Mouse (Mus musculus) myocyte (in vitro differentiated cells): ENCODE results near the gene Aqp2. TPM values are rescaled to one million over a fixed set of nuclear protein-coding genes. Genes with fewer than 3 reads are reported as not detected.

Experiments used
- H3K27me3 ChIP-seq: one replicate; pipeline ENCODE4 v1.6.1; 2011; ENCODE audit not compliant: control insufficient read depth, insufficient read depth, insufficient read length
- H3K36me3 ChIP-seq: one replicate; pipeline ENCODE4 v1.6.1; 2011; ENCODE audit not compliant: control insufficient read depth, insufficient read depth
- H3K4me2 ChIP-seq: one replicate; pipeline ENCODE4 v1.6.1; 2011; ENCODE audit warnings: low read depth, control low read depth
- H3K4me3 ChIP-seq: one replicate; pipeline ENCODE4 v1.5.1; 2011; ENCODE audit warnings: mild to moderate bottlenecking, control low read depth, moderate library complexity
- H3K79me2 ChIP-seq: one replicate; pipeline ENCODE4 v1.6.1; 2011; ENCODE audit not compliant: control insufficient read depth, insufficient read depth
- H3ac ChIP-seq: one replicate; pipeline ENCODE4 v1.6.1; 2011; ENCODE audit not compliant: control insufficient read depth, insufficient read length
- CEBPB ChIP-seq: IDR thresholded peaks from 2 replicates; pipeline ENCODE4 v1.6.1; 2011; ENCODE audit warnings: mild to moderate bottlenecking, moderate library complexity; ENCODE audit not compliant: poor library complexity, insufficient read depth, severe bottlenecking
- E2F4 ChIP-seq: IDR thresholded peaks from one replicate; pipeline ENCODE4 v1.6.1; 2011; ENCODE audit warnings: mild to moderate bottlenecking, control low read depth, moderate library complexity; ENCODE audit not compliant: insufficient read depth
- MAX ChIP-seq: IDR thresholded peaks from one replicate; pipeline ENCODE4 v1.6.1; 2011; ENCODE audit warnings: low read depth, mild to moderate bottlenecking, control low read depth
- MYOD1 ChIP-seq, 3 experiments: IDR thresholded peaks; one replicate each; pipeline ENCODE4 v1.6.1; 2011; ENCODE audit warnings: control low read depth in 2 of 3, low read depth in 2 of 3, mild to moderate bottlenecking in 2 of 3, moderate library complexity in 1 of 3; ENCODE audit not compliant: insufficient read length in 2 of 3, control insufficient read depth in 1 of 3
- MYOG ChIP-seq, 3 experiments: IDR thresholded peaks; one replicate each; pipeline ENCODE4 v1.6.1; 2011; ENCODE audit warnings: control low read depth in 2 of 3, low read depth in 2 of 3, mild to moderate bottlenecking in 2 of 3; ENCODE audit not compliant: insufficient read length in 2 of 3, control insufficient read depth in 1 of 3, insufficient read depth in 1 of 3
- POLR2A ChIP-seq: IDR thresholded peaks from one replicate; pipeline ENCODE4 v1.6.1; 2011; ENCODE audit warnings: low read depth, mild to moderate bottlenecking, control low read depth, moderate library complexity; ENCODE audit not compliant: insufficient read length
- POLR2AphosphoS2 ChIP-seq: IDR thresholded peaks from one replicate; pipeline ENCODE4 v1.6.1; 2011; ENCODE audit warnings: low read depth, control low read depth; ENCODE audit not compliant: insufficient read length
- REST ChIP-seq: IDR thresholded peaks from one replicate; pipeline ENCODE4 v1.6.1; 2011; ENCODE audit warnings: mild to moderate bottlenecking, control low read depth, moderate library complexity; ENCODE audit not compliant: insufficient read depth, insufficient read length
- SRF ChIP-seq: IDR thresholded peaks from one replicate; pipeline ENCODE4 v1.6.1; 2011; ENCODE audit warnings: low read depth; ENCODE audit not compliant: control insufficient read depth, insufficient read length
- TCF12 ChIP-seq: IDR thresholded peaks from one replicate; pipeline ENCODE4 v1.6.1; 2011; ENCODE audit warnings: mild to moderate bottlenecking, control low read depth; ENCODE audit not compliant: poor library complexity, insufficient read depth, severe bottlenecking
- TCF3 ChIP-seq: IDR thresholded peaks from one replicate; pipeline ENCODE4 v1.6.1; 2011; ENCODE audit warnings: low read depth, control low read depth; ENCODE audit not compliant: insufficient read length
- USF1 ChIP-seq: IDR thresholded peaks from one replicate; pipeline ENCODE4 v1.6.1; 2011; ENCODE audit warnings: low read depth, mild to moderate bottlenecking, control low read depth, moderate library complexity
- polyA plus RNA-seq: library from polyadenylated mRNA; unstranded; fragments of >200 nt; fragmentation: generic; extraction: Trizol; gene quantifications from one replicate; pipeline ENCODE4 v1.2.1, GENCODE M21; 2012; ENCODE audit warnings: missing spikeins

Aqp2 gene
- polyA plus RNA-seq, 1 experiment: 0.02 TPM

DNA sequence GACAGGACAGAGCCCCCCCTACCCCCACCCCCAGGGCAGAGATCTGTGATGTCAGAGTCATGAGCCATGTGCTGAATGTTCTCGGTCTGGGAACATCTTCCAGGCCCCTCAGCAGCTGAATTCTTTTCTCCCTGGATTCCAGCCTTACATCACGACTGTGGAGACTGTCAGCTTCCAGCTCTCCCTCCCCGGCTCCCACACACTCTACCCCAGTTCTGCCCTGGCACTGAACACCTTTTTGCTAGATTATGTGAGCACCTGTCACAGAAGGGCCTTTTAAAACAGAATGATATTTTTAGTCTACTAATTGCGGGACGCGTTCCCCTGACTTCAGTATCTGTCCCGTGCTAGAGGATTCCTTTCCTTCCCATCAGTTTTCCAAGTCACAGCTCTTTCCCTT is 32.7 kb downstream of the Aqp2 start:
- Histone ChIP-seq H3K27me3 (no peaks in the 10 kb centered on the region), H3ac (no peak overlapping the region), H3K79me2 (no peaks in the 10 kb centered on the region), H3K36me3 (no peaks in the 10 kb centered on the region), H3K4me3 (no peak overlapping the region), H3K4me2 (no peak overlapping the region)
- TF ChIP-seq POLR2A (no peak), TCF3 (no peak), E2F4 (no peak), CEBPB (no peak), MAX (no peak), SRF (no peak), POLR2AphosphoS2 (no peak), USF1 (no peak), REST (no peak)

DNA sequence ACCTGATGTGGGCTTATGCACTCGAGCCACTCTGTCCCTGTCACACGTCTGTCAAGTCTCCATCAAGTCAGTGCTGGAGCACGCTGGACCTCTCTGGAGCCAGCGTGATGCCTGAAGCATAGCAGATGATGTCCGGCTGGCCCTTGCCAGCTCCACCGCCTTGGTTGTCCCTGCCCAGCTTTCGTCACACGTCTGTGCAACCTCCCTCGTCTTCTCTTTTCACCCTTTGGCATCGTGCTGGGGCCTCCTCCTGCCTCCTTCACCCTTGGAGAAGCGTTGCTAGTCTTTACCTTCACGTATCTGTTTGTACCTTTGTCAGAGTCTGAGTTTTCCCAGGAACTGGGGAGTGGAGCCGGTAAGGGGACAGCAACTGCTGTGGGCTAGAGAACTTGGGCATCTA is 35.4 kb downstream of the Aqp2 start:
- Histone ChIP-seq H3K27me3 (no peaks in the 10 kb centered on the region), H3K79me2 (no peaks in the 10 kb centered on the region), H3K36me3 (no peaks in the 10 kb centered on the region), H3K4me2 (peak overlapping the region; percentile 59), H3K4me3 (no peak overlapping the region), H3ac (no peak overlapping the region)
- TF ChIP-seq TCF12 (no peak), MYOD1 (IDR thresholded peaks at IDR 0.05; ENCODE audit: control insufficient read depth in 1 of 3, insufficient read length in 2 of 3, low read depth in 2 of 3) (no peak), REST (no peak), SRF (no peak)

DNA sequence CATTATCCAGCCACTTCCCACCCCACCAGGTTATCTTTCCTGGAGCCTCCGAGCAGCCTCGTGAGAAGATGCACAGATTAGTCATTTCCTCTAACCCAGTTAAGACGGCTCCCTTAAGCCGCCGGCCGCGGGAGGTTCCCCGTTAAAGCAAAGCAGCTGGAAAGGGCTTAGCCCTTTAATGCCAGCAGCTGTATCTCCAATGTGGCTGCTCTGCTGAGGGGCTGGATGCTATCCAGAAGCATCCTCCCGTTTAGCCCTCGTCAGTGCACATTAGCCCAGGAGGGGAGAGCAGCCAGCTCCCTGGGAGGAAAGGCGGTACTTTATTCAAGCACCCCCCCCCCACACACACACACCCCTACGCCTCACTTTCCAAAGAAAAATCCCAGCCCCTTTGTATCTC is 35.9 kb downstream of the Aqp2 start:
- Histone ChIP-seq H3K79me2 (no peaks in the 10 kb centered on the region), H3ac (no peak overlapping the region), H3K4me3 (no peak overlapping the region), H3K27me3 (no peaks in the 10 kb centered on the region), H3K36me3 (no peaks in the 10 kb centered on the region), H3K4me2 (peak overlapping the region; percentile 59)
- TF ChIP-seq MYOD1 (IDR thresholded peaks at IDR 0.05; ENCODE audit: control insufficient read depth in 1 of 3, insufficient read length in 2 of 3, low read depth in 2 of 3) (peak in 2 of 3 experiments; percentile 43 to 65), MYOG (IDR thresholded peaks at IDR 0.05; ENCODE audit: control insufficient read depth in 1 of 3, insufficient read depth in 1 of 3, insufficient read length in 2 of 3, low read depth in 2 of 3) (peak in 1 of 3 experiments; percentile 44), E2F4 (no peak)

DNA sequence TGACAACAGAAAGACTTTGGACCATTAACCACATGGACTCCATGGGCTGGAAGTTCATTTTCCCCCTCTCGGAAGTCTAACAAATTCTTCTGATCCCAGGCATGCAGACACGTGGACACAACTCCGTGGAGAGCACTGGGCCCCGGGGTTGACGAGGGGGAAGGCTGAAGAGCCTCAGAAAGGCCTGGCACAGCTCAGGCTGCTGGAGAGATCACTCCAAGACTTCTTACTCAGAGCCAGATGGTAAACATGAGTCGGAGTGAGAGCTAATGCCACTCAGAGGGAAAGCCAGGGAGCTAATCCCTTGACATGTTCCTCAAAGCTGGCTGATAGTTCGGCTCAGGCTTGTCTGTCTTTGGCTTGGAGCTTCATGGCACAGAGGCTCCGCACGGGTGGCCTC is 36.4 kb downstream of the Aqp2 start:
- Histone ChIP-seq H3K4me2 (peak overlapping the region; percentile 59), H3K27me3 (no peaks in the 10 kb centered on the region), H3K36me3 (peaks cover 3% of the 10 kb centered on the region), H3K4me3 (no peak overlapping the region), H3K79me2 (no peaks in the 10 kb centered on the region), H3ac (no peak overlapping the region)
- TF ChIP-seq TCF12 (no peak), TCF3 (no peak), USF1 (no peak)

DNA sequence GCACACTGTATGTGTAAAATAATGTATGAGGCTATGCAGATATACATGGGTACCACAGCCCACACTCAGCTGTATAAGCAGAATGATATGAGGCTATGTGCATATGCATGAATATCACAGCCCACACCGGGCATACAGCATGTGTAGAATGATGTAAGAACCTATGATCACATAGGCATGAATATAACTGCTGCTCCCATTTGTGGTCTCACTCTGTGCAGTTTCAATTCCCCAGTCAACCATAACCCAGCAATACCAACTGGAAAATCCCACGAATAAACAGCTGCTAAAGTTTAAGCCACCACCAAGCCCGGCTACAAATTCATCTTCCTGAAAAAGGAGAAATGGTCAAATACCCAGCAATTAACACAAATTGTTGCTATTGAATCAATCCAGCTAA is 39.7 kb downstream of the Aqp2 start:
- no peak overlapping the region for H3K4me3 ChIP-seq
- H3K79me2 ChIP-seq: no peaks in the 10 kb centered on the region
- peaks cover 33% of the 10 kb centered on the region for H3K36me3 ChIP-seq
- TF ChIP-seq REST (no peak), TCF12 (no peak), CEBPB (no peak), MAX (no peak), USF1 (no peak), TCF3 (no peak)
- H3ac ChIP-seq: no peak overlapping the region
- no peak overlapping the region for H3K4me2 ChIP-seq
- no peaks in the 10 kb centered on the region for H3K27me3 ChIP-seq

DNA sequence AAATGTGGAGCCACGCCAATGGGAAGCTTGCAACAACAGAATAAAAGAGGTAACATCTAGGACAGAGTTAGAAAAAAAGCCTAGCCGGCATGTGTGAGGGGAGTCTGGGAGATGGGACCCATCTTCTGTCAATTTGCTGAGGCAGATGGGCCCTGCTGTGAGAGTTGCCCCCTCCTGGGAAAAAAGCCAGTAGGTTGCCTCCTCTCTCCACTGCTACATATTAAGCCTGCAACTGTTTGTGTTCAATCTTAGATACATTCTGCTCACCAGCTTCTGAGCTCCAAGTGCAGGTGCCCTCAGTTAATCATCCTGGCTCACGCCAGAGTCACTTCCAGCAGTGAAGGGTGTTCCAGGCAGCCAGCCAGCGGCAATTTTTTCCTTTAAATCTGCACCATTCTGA is 41.0 kb downstream of the Aqp2 start:
- Histone ChIP-seq H3K4me3 (no peak overlapping the region), H3ac (no peak overlapping the region), H3K36me3 (peaks cover 45% of the 10 kb centered on the region), H3K79me2 (peaks cover 4% of the 10 kb centered on the region), H3K4me2 (no peak overlapping the region), H3K27me3 (no peaks in the 10 kb centered on the region)
- TF ChIP-seq MYOG (IDR thresholded peaks at IDR 0.05; ENCODE audit: control insufficient read depth in 1 of 3, insufficient read depth in 1 of 3, insufficient read length in 2 of 3, low read depth in 2 of 3) (no peak), USF1 (no peak), MAX (no peak), TCF12 (no peak), MYOD1 (IDR thresholded peaks at IDR 0.05; ENCODE audit: control insufficient read depth in 1 of 3, insufficient read length in 2 of 3, low read depth in 2 of 3) (no peak), CEBPB (no peak), REST (no peak), E2F4 (no peak), SRF (no peak), TCF3 (no peak), POLR2A (no peak), POLR2AphosphoS2 (no peak)
